Mouse (Mus musculus) intestine, embryonic 15.5 days (tissue): ENCODE measurements around the gene Pten. TPM values are rescaled to one million over a fixed set of nuclear protein-coding genes. Genes with fewer than 3 reads are reported as not detected.

Source experiments
- ATAC-seq: fragments of 200-750 bp; cut with Nextera tagmentation; 2 replicates; pipeline ENCODE4 v1.8.0; 2017; ENCODE audit warnings: moderate TSS enrichment, moderate library complexity
- H3K27ac ChIP-seq: fragments of 300-500 bp; sonication (generic); 2 replicates; pipeline ENCODE4 v1.5.1; 2015; ENCODE audit warnings: mild to moderate bottlenecking, inconsistent platforms
- H3K27me3 ChIP-seq: fragments of 300-500 bp; sonication (generic); replicated peaks from 2 replicates; pipeline ENCODE4 v1.6.1; 2015; ENCODE audit warnings: inconsistent platforms
- H3K36me3 ChIP-seq: fragments of 300-500 bp; sonication (generic); 2 replicates; pipeline ENCODE4 v1.6.1; 2015; ENCODE audit warnings: inconsistent platforms
- H3K4me1 ChIP-seq: fragments of 300-500 bp; sonication (generic); replicated peaks from 2 replicates; pipeline ENCODE4 v1.6.1; 2015; ENCODE audit warnings: inconsistent platforms
- H3K4me2 ChIP-seq: fragments of 300-500 bp; sonication (generic); replicated peaks from 2 replicates; pipeline ENCODE4 v1.6.1; 2015; ENCODE audit warnings: mild to moderate bottlenecking, inconsistent platforms
- H3K4me3 ChIP-seq: fragments of 300-500 bp; sonication (generic); replicated peaks from 2 replicates; pipeline ENCODE4 v1.5.1; 2015; ENCODE audit warnings: inconsistent platforms
- H3K9ac ChIP-seq: fragments of 300-500 bp; sonication (generic); 2 replicates; pipeline ENCODE4 v1.6.1; 2015; ENCODE audit warnings: inconsistent platforms
- H3K9me3 ChIP-seq: fragments of 300-500 bp; sonication (generic); 2 replicates; pipeline ENCODE4 v1.6.1; 2016; ENCODE audit warnings: inconsistent platforms
- WGBS: fragments of 180-500 bp; shearing (Covaris S2); methylation state at CpG from one replicate; pipeline ENCODE4 v1.1.7; 2015; 5-methylcytosine and 5-hydroxymethylcytosine counted together
- polyA plus RNA-seq: library from polyadenylated mRNA; unstranded; fragments of >200 nt; fragmentation: Nextera tagmentation; extraction: Ambion mirVana; gene quantifications from 2 replicates; pipeline ENCODE4 v1.2.1, GENCODE M21; 2015

Gene Pten
- polyA plus RNA-seq, 1 experiment from 2014 or later, result 10.1 TPM

GRCm38 (mm10) chr19:32755792-32756635 lies 1.3 kb upstream of the Pten start:
- peak overlapping the region; percentile 87 for H3K9ac ChIP-seq
- H3K9me3 ChIP-seq, result no peaks in the 10 kb centered on the region
- H3K27ac ChIP-seq, result peak overlapping the region; percentile 97
- peaks cover 12% of the 10 kb centered on the region; the same call in 1 of the 2 replicates for H3K4me1 ChIP-seq
- H3K4me3 ChIP-seq, result peak overlapping the region; percentile 72
- peak overlapping the region; percentile 92 for H3K4me2 ChIP-seq
- 0% methylated on average over 53 of the region's 53 CpGs for WGBS
- H3K27me3 ChIP-seq, result 0 out of 2 replicates have a peak, but pooled peaks cover 3% of the 10 kb centered on the region
- peak; percentile 78 for ATAC-seq
- no peaks in the 10 kb centered on the region for H3K36me3 ChIP-seq

GRCm38 (mm10) chr19:32756636-32756899 lies 729 bp upstream of the Pten start:
- Histone ChIP-seq H3K36me3 (no peaks in the 10 kb centered on the region), H3K9me3 (no peaks in the 10 kb centered on the region), H3K4me2 (peak overlapping the region; percentile 92), H3K9ac (peak overlapping the region; percentile 87), H3K27me3 (0 out of 2 replicates have a peak, but pooled peaks cover 3% of the 10 kb centered on the region), H3K27ac (peak overlapping the region; percentile 97), H3K4me3 (peak overlapping the region; percentile 72), H3K4me1 (peaks cover 12% of the 10 kb centered on the region; the same call in 1 of the 2 replicates)
- under 1% methylated on average over 14 of the region's 14 CpGs for WGBS
- ATAC-seq, result peak; percentile 37

GRCm38 (mm10) chr19:32757831-32758792 lies 815 bp downstream of the Pten start:
- 0 out of 2 replicates have a peak, but pooled peaks cover 3% of the 10 kb centered on the region for H3K27me3 ChIP-seq
- under 1% methylated on average over 69 of the region's 69 CpGs for WGBS
- H3K4me1 ChIP-seq, result peaks cover 14% of the 10 kb centered on the region; the same call in 1 of the 2 replicates
- no peaks in the 10 kb centered on the region for H3K9me3 ChIP-seq
- H3K36me3 ChIP-seq, result no peaks in the 10 kb centered on the region
- peak overlapping the region; percentile 72 for H3K4me3 ChIP-seq
- no peak for ATAC-seq
- H3K9ac ChIP-seq, result peak overlapping the region; percentile 99
- peak overlapping the region; percentile 99 for H3K27ac ChIP-seq
- peak overlapping the region; percentile 72 for H3K4me2 ChIP-seq

- Histone ChIP-seq H3K4me3 (peak overlapping the region; percentile 72), H3K36me3 (no peaks in the 10 kb centered on the region), H3K4me1 (peaks cover 14% of the 10 kb centered on the region; the same call in 1 of the 2 replicates), H3K4me2 (peak overlapping the region; percentile 72), H3K9ac (peak overlapping the region; percentile 99), H3K27ac (peak overlapping the region; percentile 99; the same call in 1 of the 2 replicates), H3K27me3 (0 out of 2 replicates have a peak, but pooled peaks cover 3% of the 10 kb centered on the region), H3K9me3 (no peaks in the 10 kb centered on the region)
- under 1% methylated on average over 11 of the region's 11 CpGs for WGBS
- ATAC-seq, result no peak
Observed at GRCm38 (mm10) chr19:32758793-32759161, 1.5 kb downstream of the Pten start.

- H3K27me3 ChIP-seq, result 0 out of 2 replicates have a peak, but pooled peaks cover under 1% of the 10 kb centered on the region
- H3K9ac ChIP-seq, result peak overlapping the region; percentile 99
- H3K36me3 ChIP-seq, result no peaks in the 10 kb centered on the region
- no peak overlapping the region for H3K27ac ChIP-seq
- H3K4me1 ChIP-seq, result peaks cover 15% of the 10 kb centered on the region; the same call in 1 of the 2 replicates
- ATAC-seq, result no peak
- H3K9me3 ChIP-seq, result no peaks in the 10 kb centered on the region
- peak overlapping the region; percentile 72 for H3K4me3 ChIP-seq
- peak overlapping the region; percentile 72 for H3K4me2 ChIP-seq
- WGBS, result 2% methylated on average over 8 of the region's 8 CpGs
Observed at GRCm38 (mm10) chr19:32759357-32760024, 2.2 kb downstream of the Pten start.

GRCm38 (mm10) chr19:32760499-32760898 lies 3.2 kb downstream of the Pten start:
- H3K4me3 ChIP-seq, result peak overlapping the region; percentile 25
- no peaks in the 10 kb centered on the region for H3K27me3 ChIP-seq
- 0 out of 2 replicates have a peak overlapping the region, but pooled peaks have one; percentile 4 for H3K27ac ChIP-seq
- H3K4me1 ChIP-seq, result peaks cover 9% of the 10 kb centered on the region; the same call in 1 of the 2 replicates
- no peak for ATAC-seq
- H3K4me2 ChIP-seq, result peak overlapping the region; percentile 59
- WGBS, result 27% methylated on average over 6 of the region's 6 CpGs
- no peaks in the 10 kb centered on the region for H3K9me3 ChIP-seq
- no peaks in the 10 kb centered on the region for H3K36me3 ChIP-seq
- peak overlapping the region; percentile 29; the same call in 1 of the 2 replicates for H3K9ac ChIP-seq

GRCm38 (mm10) chr19:32761162-32761561 lies 3.9 kb downstream of the Pten start:
- Histone ChIP-seq H3K4me1 (peaks cover 8% of the 10 kb centered on the region; the same call in 1 of the 2 replicates), H3K4me3 (no peak overlapping the region)

GRCm38 (mm10) chr19:32762493-32762892 lies 5.2 kb downstream of the Pten start:
- Histone ChIP-seq H3K4me3 (no peak overlapping the region), H3K27me3 (no peaks in the 10 kb centered on the region), H3K4me2 (no peak overlapping the region), H3K27ac (no peak overlapping the region), H3K4me1 (peaks cover 8% of the 10 kb centered on the region; the same call in 1 of the 2 replicates), H3K9ac (no peak overlapping the region), H3K36me3 (no peaks in the 10 kb centered on the region), H3K9me3 (no peaks in the 10 kb centered on the region)
- WGBS, result 52% methylated on average over 4 of the region's 4 CpGs
- no peak for ATAC-seq

More at GRCm38 (mm10) chr19:32761162-32761561, 3.9 kb downstream of the Pten start:
- no peak overlapping the region for H3K9ac ChIP-seq
- no peaks in the 10 kb centered on the region for H3K9me3 ChIP-seq
- peak overlapping the region; percentile 59 for H3K4me2 ChIP-seq
- ATAC-seq, result no peak
- no peak overlapping the region for H3K27ac ChIP-seq
- H3K27me3 ChIP-seq, result no peaks in the 10 kb centered on the region
- WGBS, result 59% methylated on average over 4 of the region's 4 CpGs
- no peaks in the 10 kb centered on the region for H3K36me3 ChIP-seq

- Histone ChIP-seq H3K4me2 (no peak overlapping the region), H3K9me3 (no peaks in the 10 kb centered on the region), H3K27ac (no peak overlapping the region), H3K27me3 (no peaks in the 10 kb centered on the region), H3K9ac (no peak overlapping the region), H3K4me1 (no peaks in the 10 kb centered on the region), H3K4me3 (no peak overlapping the region), H3K36me3 (no peaks in the 10 kb centered on the region; the same call in 1 of the 2 replicates)
- WGBS, result 34% methylated on average over 2 of the region's 2 CpGs
- no peak for ATAC-seq
Observed at GRCm38 (mm10) chr19:32778411-32778810, 21.1 kb downstream of the Pten start.

GRCm38 (mm10) chr19:32779131-32779530 lies 21.8 kb downstream of the Pten start:
- no peak overlapping the region for H3K9ac ChIP-seq
- no peak overlapping the region for H3K4me3 ChIP-seq
- WGBS, result 72% methylated on average over 3 of the region's 3 CpGs
- no peaks in the 10 kb centered on the region for H3K27me3 ChIP-seq
- H3K36me3 ChIP-seq, result no peaks in the 10 kb centered on the region; the same call in 1 of the 2 replicates
- H3K4me2 ChIP-seq, result no peak overlapping the region
- H3K9me3 ChIP-seq, result no peaks in the 10 kb centered on the region
- ATAC-seq, result no peak
- no peak overlapping the region for H3K27ac ChIP-seq
- H3K4me1 ChIP-seq, result no peaks in the 10 kb centered on the region

GRCm38 (mm10) chr19:32781305-32782071 lies 24.2 kb downstream of the Pten start:
- Histone ChIP-seq H3K4me2 (no peak overlapping the region), H3K36me3 (no peaks in the 10 kb centered on the region; the same call in 1 of the 2 replicates), H3K27ac (no peak overlapping the region), H3K27me3 (no peaks in the 10 kb centered on the region), H3K4me1 (no peaks in the 10 kb centered on the region), H3K4me3 (no peak overlapping the region), H3K9ac (no peak overlapping the region), H3K9me3 (no peaks in the 10 kb centered on the region)
- no peak for ATAC-seq
- WGBS, result 73% methylated on average over 5 of the region's 5 CpGs
